Mouse (Mus musculus) neural tube, embryonic 12.5 days (tissue): ENCODE data around the gene Tmc5. TPM values are rescaled to one million over a fixed set of nuclear protein-coding genes. Genes with fewer than 3 reads are reported as not detected.

Source experiments
- ATAC-seq: fragments of 200-750 bp; cut with Nextera tagmentation; 2 replicates; pipeline ENCODE4 v1.8.0; 2017; ENCODE audit warnings: low read depth, mild to moderate bottlenecking, moderate TSS enrichment, moderate library complexity; ENCODE audit not compliant: low FRiP score
- H3K27ac ChIP-seq: fragments of 300-500 bp; sonication (generic); 2 replicates; pipeline ENCODE4 v1.5.1; 2016
- H3K27me3 ChIP-seq: fragments of 300-500 bp; sonication (generic); replicated peaks from 2 replicates; pipeline ENCODE4 v1.6.1; 2016; ENCODE audit warnings: mild to moderate bottlenecking
- H3K36me3 ChIP-seq: fragments of 300-500 bp; sonication (generic); 2 replicates; pipeline ENCODE4 v1.6.1; 2016; ENCODE audit warnings: mild to moderate bottlenecking
- H3K4me1 ChIP-seq: fragments of 300-500 bp; sonication (generic); 2 replicates; pipeline ENCODE4 v1.6.1; 2016
- H3K4me2 ChIP-seq: fragments of 300-500 bp; sonication (generic); replicated peaks from 2 replicates; pipeline ENCODE4 v1.6.1; 2016; ENCODE audit warnings: mild to moderate bottlenecking
- H3K4me3 ChIP-seq: fragments of 300-500 bp; sonication (generic); 2 replicates; pipeline ENCODE4 v1.5.1; 2016
- H3K9ac ChIP-seq: fragments of 300-500 bp; sonication (generic); 2 replicates; pipeline ENCODE4 v1.6.1; 2016; ENCODE audit warnings: mild to moderate bottlenecking
- H3K9me3 ChIP-seq: fragments of 300-500 bp; sonication (generic); 2 replicates; pipeline ENCODE4 v1.6.1; 2016; ENCODE audit warnings: mild to moderate bottlenecking
- WGBS: fragments of 180-500 bp; shearing (Covaris S2); methylation state at CpG from one replicate; pipeline ENCODE4 v1.1.7; 2016; 5-methylcytosine and 5-hydroxymethylcytosine counted together
- polyA plus RNA-seq: library from polyadenylated mRNA; unstranded; fragments of >200 nt; fragmentation: Nextera tagmentation; extraction: Ambion mirVana; gene quantifications from 2 replicates; pipeline ENCODE4 v1.2.1, GENCODE M21; 2016

Tmc5 gene
- polyA plus RNA-seq, result 0.10 and 0.25 TPM in 2 replicates

DNA sequence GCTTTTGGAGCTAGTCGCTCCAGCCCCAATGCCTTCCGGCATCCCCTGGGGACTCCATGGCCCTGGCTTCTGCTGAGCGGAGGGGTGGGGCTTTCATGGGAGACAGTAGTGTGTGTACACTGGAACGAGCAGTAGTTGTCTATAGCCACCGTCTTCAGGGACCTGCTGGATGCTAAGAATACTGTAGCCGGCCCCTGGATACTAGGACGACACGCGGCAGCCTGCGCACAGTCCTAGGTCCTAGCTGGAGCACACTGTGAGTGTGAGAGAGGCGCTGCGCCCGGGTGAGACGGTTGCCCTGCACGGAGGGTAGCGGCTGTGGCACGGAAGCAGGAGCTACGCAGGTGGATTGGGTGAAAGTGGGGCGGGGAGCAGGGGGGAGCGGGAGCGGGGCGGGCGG lies at the start of gene Tmc5:
TSS of gene Tmc5 (plus strand) at position 97 of the 400 bp plus-strand sequence.
- Histone ChIP-seq H3K27ac (no peak within 1 kb of the TSS), H3K4me3 (peak within 1 kb of the TSS; percentile 26), H3K4me2 (peak within 1 kb of the TSS; percentile 59), H3K4me1 (peaks cover 38% of the 10 kb centered on the region), H3K9ac (peak within 1 kb of the TSS; percentile 14; the same call in 1 of the 2 replicates), H3K9me3 (no peaks in the 10 kb centered on the region), H3K27me3 (0 out of 2 replicates have a peak, but pooled peaks cover 12% of the 10 kb centered on the region), H3K36me3 (no peaks in the 10 kb centered on the region)
- WGBS, result 4% methylated on average over 23 of the region's 23 CpGs
- no peak for ATAC-seq

DNA sequence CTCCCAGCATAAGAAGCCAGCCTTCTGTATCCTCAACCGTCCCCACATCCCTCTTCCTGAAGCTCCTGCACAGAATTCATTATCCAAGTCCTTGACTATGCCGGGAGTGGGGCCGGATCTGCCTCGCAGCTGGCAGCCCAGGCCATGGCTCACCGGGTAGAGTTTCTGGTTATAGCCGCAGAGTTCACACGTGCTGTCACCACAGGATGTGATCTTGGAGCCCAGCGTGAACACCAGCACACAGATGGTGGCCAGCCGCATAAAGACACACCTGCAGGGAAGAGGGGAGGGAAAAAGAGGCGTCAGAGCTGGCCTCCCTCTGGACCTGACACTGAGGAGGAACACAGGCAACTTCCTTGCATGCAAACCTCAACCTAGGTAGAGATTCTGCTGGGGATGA lies 49.6 kb upstream of the Tmc5 start:
- Histone ChIP-seq H3K27ac (no peak overlapping the region), H3K4me2 (no peak overlapping the region), H3K4me3 (no peak overlapping the region), H3K27me3 (no peaks in the 10 kb centered on the region), H3K9me3 (no peaks in the 10 kb centered on the region), H3K9ac (no peak overlapping the region), H3K4me1 (no peaks in the 10 kb centered on the region), H3K36me3 (peaks cover 62% of the 10 kb centered on the region)
- ATAC-seq, result no peak
- WGBS, result 72% methylated on average over 10 of the region's 10 CpGs

DNA sequence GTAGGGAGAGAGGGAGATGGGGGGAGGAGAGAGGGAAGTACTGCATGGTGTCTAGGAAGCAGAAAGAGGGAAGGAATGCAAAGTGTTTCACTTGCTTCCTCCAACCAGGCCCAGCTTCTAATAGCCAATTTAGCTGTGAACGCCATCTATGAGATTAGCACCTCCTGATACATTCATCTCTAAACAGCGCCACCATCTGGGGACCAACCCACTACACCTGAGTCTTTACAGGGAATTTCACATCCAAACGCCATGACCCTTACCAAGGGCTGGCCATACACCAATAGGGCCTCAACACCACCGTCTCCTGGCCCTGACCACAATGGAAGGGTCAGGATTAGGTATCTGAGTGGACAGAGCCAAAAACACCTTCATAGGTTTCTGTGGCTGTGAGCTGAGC lies 43.2 kb upstream of the Tmc5 start:
- Histone ChIP-seq H3K27me3 (no peaks in the 10 kb centered on the region), H3K4me3 (no peak overlapping the region), H3K9me3 (no peaks in the 10 kb centered on the region), H3K4me1 (no peaks in the 10 kb centered on the region), H3K4me2 (no peak overlapping the region), H3K36me3 (peaks cover 70% of the 10 kb centered on the region), H3K27ac (no peak overlapping the region), H3K9ac (no peak overlapping the region)
- no peak for ATAC-seq
- WGBS, result 74% methylated on average over 4 of the region's 4 CpGs

DNA sequence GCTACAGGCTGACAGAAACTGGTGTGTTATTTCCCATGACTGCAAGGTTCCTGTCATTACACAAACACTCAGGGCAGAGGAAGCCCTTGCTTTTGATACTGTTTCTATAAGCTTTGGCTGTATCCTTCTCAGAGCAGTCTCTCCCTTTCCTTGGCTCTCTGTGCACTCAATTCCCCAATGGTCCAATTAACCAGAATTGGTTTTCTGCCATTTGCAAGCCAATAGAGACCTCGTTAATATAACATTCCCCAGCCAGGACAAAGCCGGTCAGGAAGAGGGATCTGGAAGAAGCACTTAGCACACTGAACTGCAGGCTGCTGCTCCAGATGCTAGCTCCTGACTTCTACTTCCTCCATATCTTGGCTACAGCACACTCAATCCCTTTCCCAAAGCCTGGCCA lies 42.8 kb upstream of the Tmc5 start:
- Histone ChIP-seq H3K4me3 (no peak overlapping the region), H3K4me2 (no peak overlapping the region), H3K27me3 (no peaks in the 10 kb centered on the region), H3K36me3 (peaks cover 70% of the 10 kb centered on the region), H3K9ac (no peak overlapping the region), H3K27ac (no peak overlapping the region), H3K4me1 (no peaks in the 10 kb centered on the region), H3K9me3 (no peaks in the 10 kb centered on the region)
- 61% methylated on average over 2 of the region's 2 CpGs for WGBS
- ATAC-seq, result no peak

DNA sequence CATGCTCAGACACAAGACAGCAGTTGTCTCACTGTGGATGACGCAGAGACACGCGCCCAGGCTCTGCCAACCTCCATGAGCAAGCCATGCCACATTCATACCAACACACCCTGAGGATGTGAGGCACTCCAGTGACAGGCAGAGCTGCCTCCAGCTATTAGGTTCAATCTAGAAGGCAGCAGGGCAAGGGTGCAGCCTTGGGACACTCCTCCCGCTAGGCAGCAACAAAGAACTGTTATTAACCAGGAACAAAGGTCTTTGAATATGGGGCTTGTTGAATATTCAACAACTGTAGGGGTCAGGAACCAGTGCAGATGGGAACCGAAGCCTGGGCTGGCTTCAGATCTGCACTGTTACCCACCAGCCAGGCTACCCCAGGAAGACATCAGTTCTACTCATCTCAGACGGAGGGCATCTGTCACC lies 28.0 kb upstream of the Tmc5 start:
- Histone ChIP-seq H3K4me3 (no peak overlapping the region), H3K4me2 (no peak overlapping the region), H3K36me3 (peaks cover 5% of the 10 kb centered on the region), H3K4me1 (peaks cover 16% of the 10 kb centered on the region), H3K9me3 (0 out of 2 replicates have a peak, but pooled peaks cover 8% of the 10 kb centered on the region), H3K27me3 (no peaks in the 10 kb centered on the region), H3K9ac (no peak overlapping the region), H3K27ac (no peak overlapping the region)
- 45% methylated on average over 6 of the region's 6 CpGs for WGBS
- ATAC-seq, result peak; percentile 71

DNA sequence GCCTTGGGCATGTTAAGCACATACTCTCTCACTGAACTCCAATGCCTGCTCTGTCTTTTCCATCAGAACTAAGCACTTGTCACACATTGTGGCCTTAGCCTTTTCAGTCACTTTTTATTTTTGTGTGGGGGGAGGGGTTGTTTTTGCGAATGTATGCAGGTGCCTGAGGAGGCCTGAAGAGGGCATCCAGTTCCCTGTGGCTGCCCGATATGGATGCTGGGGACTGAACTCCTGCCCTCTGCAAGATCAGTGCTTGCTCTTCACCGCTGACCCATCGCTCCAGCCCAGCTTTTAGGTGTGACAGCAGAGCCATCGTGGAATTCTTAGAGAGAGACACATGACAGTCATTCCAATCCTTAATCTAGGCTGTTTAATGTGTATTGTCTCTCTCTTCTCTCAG lies 25.7 kb upstream of the Tmc5 start:
- Histone ChIP-seq H3K36me3 (peaks cover 5% of the 10 kb centered on the region; the same call in 1 of the 2 replicates), H3K27me3 (no peaks in the 10 kb centered on the region), H3K4me2 (no peak overlapping the region), H3K9ac (no peak overlapping the region), H3K4me3 (no peak overlapping the region), H3K9me3 (0 out of 2 replicates have a peak, but pooled peaks cover 8% of the 10 kb centered on the region), H3K4me1 (peaks cover 16% of the 10 kb centered on the region), H3K27ac (no peak overlapping the region)
- 60% methylated on average over 5 of the region's 5 CpGs for WGBS
- no peak for ATAC-seq

DNA sequence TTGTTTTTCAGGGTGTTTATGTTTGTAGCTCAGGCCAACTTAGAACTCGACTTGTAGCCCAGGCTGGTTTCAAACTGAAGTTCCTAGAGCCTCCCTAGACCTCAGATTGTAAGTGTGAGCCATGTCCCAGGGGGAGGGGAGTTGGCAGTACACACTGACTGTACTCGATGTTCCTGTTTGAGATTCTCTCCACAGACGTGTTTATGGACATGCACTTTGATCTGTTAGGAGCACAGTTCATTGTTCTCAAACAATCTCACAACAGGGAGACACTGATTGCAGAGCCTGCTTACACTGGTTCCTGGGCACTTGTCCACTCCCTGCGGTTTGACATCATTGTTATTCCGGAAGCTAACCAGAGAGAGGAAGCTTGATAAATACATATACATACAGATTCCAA lies 25.1 kb upstream of the Tmc5 start:
- no peak overlapping the region for H3K27ac ChIP-seq
- H3K36me3 ChIP-seq, result peaks cover 5% of the 10 kb centered on the region; the same call in 1 of the 2 replicates
- H3K9me3 ChIP-seq, result 0 out of 2 replicates have a peak, but pooled peaks cover 8% of the 10 kb centered on the region
- no peak overlapping the region for H3K4me2 ChIP-seq
- H3K27me3 ChIP-seq, result no peaks in the 10 kb centered on the region
- peaks cover 16% of the 10 kb centered on the region for H3K4me1 ChIP-seq
- 45% methylated on average over 5 of the region's 5 CpGs for WGBS
- no peak for ATAC-seq
- H3K4me3 ChIP-seq, result no peak overlapping the region
- H3K9ac ChIP-seq, result no peak overlapping the region

DNA sequence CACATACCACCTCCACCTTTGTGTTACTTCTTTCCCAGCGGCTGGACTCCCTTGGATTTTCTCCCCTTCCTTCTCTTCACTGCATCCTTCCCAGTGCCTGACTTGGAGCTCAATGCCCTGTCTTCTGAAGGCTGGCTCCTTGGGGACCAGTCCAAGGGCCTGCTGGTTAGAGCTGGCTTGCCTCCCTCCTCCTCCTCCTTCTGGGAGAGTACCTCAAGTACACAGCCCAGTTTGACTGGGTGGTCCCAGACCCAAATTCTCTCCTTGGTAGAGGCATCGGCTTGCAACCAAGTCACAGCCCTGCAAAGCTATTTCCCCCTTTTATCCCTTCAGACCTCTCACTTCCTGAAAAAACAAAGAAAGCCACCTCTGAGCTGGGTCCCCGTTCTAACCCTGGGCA lies 18.8 kb upstream of the Tmc5 start:
- Histone ChIP-seq H3K9me3 (peaks cover 13% of the 10 kb centered on the region; the same call in 1 of the 2 replicates), H3K4me2 (no peak overlapping the region), H3K4me3 (no peak overlapping the region), H3K27ac (no peak overlapping the region), H3K36me3 (peaks cover 7% of the 10 kb centered on the region; the same call in 1 of the 2 replicates), H3K9ac (no peak overlapping the region), H3K27me3 (no peaks in the 10 kb centered on the region), H3K4me1 (peaks cover 6% of the 10 kb centered on the region; the same call in 1 of the 2 replicates)
- no peak for ATAC-seq
- WGBS, result 64% methylated on average over 3 of the region's 3 CpGs

DNA sequence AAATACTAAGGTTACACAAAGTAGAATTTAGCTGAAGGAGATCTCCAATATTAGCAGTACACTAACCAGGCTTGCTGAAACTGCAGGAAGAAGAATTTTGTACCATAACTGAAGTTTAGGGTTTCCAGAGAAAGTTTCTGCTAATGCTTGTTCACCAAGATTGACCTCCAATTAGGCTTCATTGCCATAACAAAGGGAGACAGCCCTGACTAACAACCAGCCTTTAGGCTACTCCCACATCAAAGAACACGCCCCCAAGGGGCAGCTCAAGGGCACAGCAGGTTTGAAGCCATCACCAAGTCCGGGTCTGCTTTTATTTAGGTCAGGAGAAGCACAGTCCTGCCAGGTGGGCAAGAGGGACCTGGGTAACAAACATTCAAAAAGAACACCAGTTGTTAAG lies 17.2 kb upstream of the Tmc5 start:
- Histone ChIP-seq H3K9me3 (peaks cover 10% of the 10 kb centered on the region; the same call in 1 of the 2 replicates), H3K36me3 (0 out of 2 replicates have a peak, but pooled peaks cover 2% of the 10 kb centered on the region), H3K4me3 (no peak overlapping the region), H3K4me2 (no peak overlapping the region), H3K9ac (no peak overlapping the region), H3K27me3 (no peaks in the 10 kb centered on the region), H3K27ac (no peak overlapping the region), H3K4me1 (peaks cover 10% of the 10 kb centered on the region)
- 48% methylated on average over 2 of the region's 2 CpGs for WGBS
- no peak for ATAC-seq

DNA sequence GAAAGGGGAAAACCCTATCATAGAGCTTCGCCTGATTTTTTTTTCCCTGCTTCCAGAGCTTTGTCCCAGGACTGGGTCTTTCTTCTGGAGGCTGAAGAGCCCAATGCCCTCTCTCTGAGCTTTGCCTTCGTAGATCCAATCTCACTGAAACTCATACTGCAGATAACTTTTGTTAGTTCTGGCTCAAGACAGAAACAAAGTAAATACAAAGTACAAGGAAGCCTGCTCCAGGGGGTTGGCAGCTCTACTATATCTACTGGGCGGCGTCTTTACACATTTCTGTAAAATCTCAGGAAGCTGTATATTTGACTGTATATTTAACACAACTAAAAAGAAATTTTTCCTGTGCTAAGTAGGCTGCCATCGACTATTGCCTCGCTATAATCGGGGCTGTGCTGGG lies 13.3 kb upstream of the Tmc5 start:
- Histone ChIP-seq H3K9ac (peak overlapping the region; percentile 83), H3K36me3 (0 out of 2 replicates have a peak, but pooled peaks cover 2% of the 10 kb centered on the region), H3K4me2 (peak overlapping the region; percentile 82), H3K27me3 (no peaks in the 10 kb centered on the region), H3K4me1 (peaks cover 10% of the 10 kb centered on the region), H3K9me3 (peaks cover 10% of the 10 kb centered on the region; the same call in 1 of the 2 replicates), H3K4me3 (peak overlapping the region; percentile 62), H3K27ac (no peak overlapping the region)
- 26% methylated on average over 7 of the region's 7 CpGs for WGBS
- no peak for ATAC-seq

DNA sequence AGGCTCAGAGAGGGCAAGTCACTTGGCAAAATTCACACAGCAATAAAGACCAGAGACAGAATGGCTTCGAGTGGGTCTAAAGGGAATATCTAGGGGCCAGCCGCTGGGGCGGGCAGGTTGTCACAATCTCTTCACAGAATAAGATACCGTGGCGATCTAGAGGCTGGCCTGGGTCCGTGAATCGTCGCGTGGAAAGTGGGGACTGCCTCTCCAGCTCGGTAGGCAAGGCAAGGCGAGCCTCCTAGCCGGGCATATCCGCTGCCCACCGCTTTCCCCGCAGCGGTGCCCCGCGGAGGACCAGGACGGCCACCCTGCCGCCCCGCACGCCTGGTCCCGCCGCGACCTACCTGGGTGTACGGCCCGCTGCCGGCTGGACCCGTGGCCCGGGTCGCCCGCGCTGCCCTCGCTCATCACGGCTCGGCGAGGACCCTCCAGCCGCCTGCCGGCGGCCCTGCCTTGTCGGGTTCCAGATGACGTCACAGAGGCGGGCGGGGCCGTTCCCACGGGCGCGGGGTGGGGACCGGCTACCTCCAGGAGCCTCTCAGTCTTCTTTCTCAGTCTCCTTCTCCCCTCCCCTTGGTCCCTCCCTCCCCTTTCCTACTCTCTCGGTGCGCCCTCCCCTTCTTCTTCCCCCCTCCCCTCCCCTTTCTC lies 12.7 kb upstream of the Tmc5 start, which contains the start of gene Tmc7:
TSS of gene Tmc7 (minus strand) at position 480 of the 651 bp plus-strand sequence.
- Histone ChIP-seq H3K27me3 (no peaks in the 10 kb centered on the region), H3K9ac (peak within 1 kb of the TSS; percentile 83), H3K9me3 (peaks cover 10% of the 10 kb centered on the region; the same call in 1 of the 2 replicates), H3K36me3 (0 out of 2 replicates have a peak, but pooled peaks cover 2% of the 10 kb centered on the region), H3K4me2 (peak within 1 kb of the TSS; percentile 82), H3K4me1 (peaks cover 10% of the 10 kb centered on the region), H3K27ac (no peak within 1 kb of the TSS), H3K4me3 (peak within 1 kb of the TSS; percentile 62)
- ATAC-seq, result peak; percentile 83
- WGBS, result under 1% methylated on average over 46 of the region's 51 CpGs

DNA sequence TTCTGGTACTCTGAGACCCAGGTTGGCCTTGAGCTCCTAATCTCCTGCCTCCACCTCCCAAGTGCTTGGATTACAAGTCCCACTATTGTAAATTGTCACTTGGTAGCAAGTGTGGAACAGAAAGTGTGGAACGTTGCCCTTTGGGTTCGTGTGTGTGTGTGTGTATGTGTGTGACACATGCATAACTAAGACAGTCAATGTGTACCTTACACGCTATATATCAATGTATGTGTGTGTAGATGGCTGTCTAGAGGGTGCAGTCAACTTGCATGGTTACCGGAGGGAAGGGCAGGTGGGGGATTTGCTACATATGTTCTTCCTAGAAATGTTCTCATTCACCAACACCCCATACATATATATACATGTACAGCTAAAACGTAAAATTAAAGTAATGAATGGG lies 12.2 kb upstream of the Tmc5 start:
- Histone ChIP-seq H3K27ac (no peak overlapping the region), H3K4me1 (peaks cover 10% of the 10 kb centered on the region), H3K4me2 (peak overlapping the region; percentile 82), H3K27me3 (no peaks in the 10 kb centered on the region), H3K9me3 (peaks cover 10% of the 10 kb centered on the region; the same call in 1 of the 2 replicates), H3K4me3 (peak overlapping the region; percentile 62), H3K36me3 (0 out of 2 replicates have a peak, but pooled peaks cover 2% of the 10 kb centered on the region), H3K9ac (peak overlapping the region; percentile 83; the same call in 1 of the 2 replicates)
- peak; percentile 64 for ATAC-seq
- WGBS, result 73% methylated on average over 5 of the region's 5 CpGs
